Mouse (Mus musculus): ENCODE measurements around the gene Wnt2.

DNA sequence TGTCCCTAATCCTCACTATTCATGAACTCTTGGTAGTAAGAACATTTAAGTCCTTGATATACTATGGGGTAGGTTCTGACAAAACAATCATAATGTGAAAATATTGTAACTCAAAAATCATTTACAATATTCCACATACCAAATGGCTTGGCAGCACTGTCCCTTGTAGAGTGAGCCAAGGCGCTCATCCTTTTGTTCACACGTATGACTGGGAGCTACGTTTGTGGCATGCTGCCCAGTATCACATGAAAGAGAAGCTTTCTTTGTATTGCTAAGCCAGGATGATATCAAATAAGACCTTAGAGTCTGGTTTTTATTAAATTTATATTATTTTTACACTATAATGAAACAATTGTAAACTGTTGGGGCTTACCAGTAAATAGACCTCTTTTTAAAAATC lies 56.0 kb downstream of the Wnt2 start:
- TF ChIP-seq CTCF (IDR thresholded peaks at IDR 0.05; ENCODE audit: borderline replicate concordance, extremely low read depth, insufficient read depth, insufficient read length) (no peak), POLR2A (IDR thresholded peaks at IDR 0.05; ENCODE audit: borderline replicate concordance, extremely low read depth, insufficient read depth, insufficient read length, poor library complexity, severe bottlenecking) (no peak)

Data from brain, embryonic 14.5 days (tissue).